Mouse (Mus musculus) bone marrow macrophage, adult 2 months (primary cell): ENCODE data around the gene Rpl36.

Source experiments
- CTCF ChIP-seq: IDR thresholded peaks from 2 replicates; pipeline ENCODE4 v1.5.1; 2012; ENCODE audit warnings: low read depth, mild to moderate bottlenecking, low read length, moderate library complexity
- POLR2A ChIP-seq: IDR thresholded peaks from 2 replicates; pipeline ENCODE4 v1.6.1; 2012; ENCODE audit warnings: mild to moderate bottlenecking, low read depth, low read length, borderline replicate concordance

GRCm38 (mm10) chr17:56631807-56632206 is 18.6 kb downstream of the Rpl36 start:
- TF ChIP-seq POLR2A (no peak), CTCF (no peak)
